Mouse (Mus musculus): ENCODE measurements around the gene Rrp1b.

DNA sequence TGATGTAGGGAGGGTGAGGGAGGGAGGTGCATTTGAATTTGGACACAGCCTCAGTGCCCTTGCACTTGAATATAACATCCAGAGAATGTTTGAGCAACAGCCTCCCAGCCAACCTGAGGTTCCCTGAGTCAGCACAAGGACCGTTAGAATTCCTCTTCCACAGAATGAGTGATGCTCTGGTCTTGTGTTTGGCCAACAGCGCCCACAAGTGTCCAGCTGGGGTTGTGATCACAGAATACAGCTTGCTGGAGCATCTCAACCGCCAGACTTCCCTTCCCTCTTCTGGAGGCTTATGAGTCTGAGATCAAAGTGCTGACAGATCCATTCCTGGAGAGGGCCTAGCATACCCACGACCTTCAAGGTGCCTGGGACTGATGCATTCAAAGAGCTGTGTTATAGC is 67.2 kb downstream of the Rrp1b start:
- no peak for TF ChIP-seq CTCF (IDR thresholded peaks at IDR 0.05; ENCODE audit: borderline replicate concordance, insufficient read depth, low read depth, low read length)
- no peak for TF ChIP-seq POLR2A (IDR thresholded peaks at IDR 0.05; ENCODE audit: borderline replicate concordance, insufficient read depth, low read length)

Data from cerebellum, adult 2 months (tissue).